Mouse (Mus musculus) adrenal gland, postnatal 14 days (tissue): Measurements from ENCODE around the gene Mycbp. TPM values are rescaled to one million over a fixed set of nuclear protein-coding genes. Genes with fewer than 3 reads are reported as not detected.
"Not testable (repeated sequence)": the region's sequence is repeated elsewhere in the genome, so short reads cannot be mapped to it uniquely, and the experiment has no call there.

Experiments used
- DNase-seq: peaks from one replicate; pipeline ENCODE4 v3.0.0; 2021; ENCODE audit warnings: mixed read lengths
- total RNA-seq: library from RNA; stranded (reverse); gene quantifications from 2 replicates; pipeline ENCODE4 v1.2.3, GENCODE M21; 2021

Mycbp gene
- total RNA-seq, 1 experiment from 2014 or later: 44.8 TPM

GRCm38 (mm10) chr4:123940878-123941277 is 36.2 kb downstream of the Mycbp start:
- DNase-seq: not testable (repeated sequence)

- no peak for DNase-seq
Measured at GRCm38 (mm10) chr4:123946701-123947100, 42.1 kb downstream of the Mycbp start.

- DNase-seq: peak; percentile 68
Measured at GRCm38 (mm10) chr4:123947149-123947548, 42.5 kb downstream of the Mycbp start.

GRCm38 (mm10) chr4:123948901-123949300 is 44.3 kb downstream of the Mycbp start:
- no peak for DNase-seq

- DNase-seq: no peak
Measured at GRCm38 (mm10) chr4:123949649-123950048, 45.0 kb downstream of the Mycbp start.

GRCm38 (mm10) chr4:123952059-123952458 is 47.4 kb downstream of the Mycbp start:
- DNase-seq: no peak

GRCm38 (mm10) chr4:123956703-123957491 is 52.3 kb downstream of the Mycbp start:
- peak; percentile 91 for DNase-seq

GRCm38 (mm10) chr4:123957492-123957808 is 52.8 kb downstream of the Mycbp start:
- DNase-seq: no peak

GRCm38 (mm10) chr4:123957891-123958290 is 53.3 kb downstream of the Mycbp start:
- no peak for DNase-seq

- DNase-seq: peak; percentile 22
Measured at GRCm38 (mm10) chr4:123960955-123961354, 56.3 kb downstream of the Mycbp start.

Other genes with a start within 250 kb of the Mycbp start
- 193 and 200 TPM in 2 replicates for gene Macf1, start 220.5 kb upstream of the Mycbp start, total RNA-seq
- gene Ndufs5, start 186.6 kb upstream of the Mycbp start, total RNA-seq: 317 and 335 TPM in 2 replicates
- 60.3 and 66.4 TPM in 2 replicates for gene Akirin1, start 154.5 kb upstream of the Mycbp start, total RNA-seq
- 1.7 and 2.0 TPM in 2 replicates for gene Rhbdl2, start 117.0 kb upstream of the Mycbp start, total RNA-seq
- gene 4933427I04Rik, start 45.2 kb upstream of the Mycbp start, total RNA-seq: not detected in 2 replicates
- 80.1 and 83.2 TPM in 2 replicates for gene Rragc, start 12.6 kb downstream of the Mycbp start, total RNA-seq
- gene 4930535I16Rik, start 13.2 kb downstream of the Mycbp start, total RNA-seq: not detected in 2 replicates